Mouse (Mus musculus) cerebellum, adult 2 months (tissue): Measurements from ENCODE around the gene Mmp19.

Experiments used
- CTCF ChIP-seq: fragments of 200-500 bp; IDR thresholded peaks from 2 replicates; pipeline ENCODE4 v1.5.1; 2011; ENCODE audit warnings: low read depth, mild to moderate bottlenecking, control low read depth, low read length, moderate library complexity, borderline replicate concordance; ENCODE audit not compliant: insufficient read depth
- POLR2A ChIP-seq: fragments of 200-500 bp; IDR thresholded peaks from 2 replicates; pipeline ENCODE4 v1.6.1; 2011; ENCODE audit warnings: low read length, control low read depth, borderline replicate concordance; ENCODE audit not compliant: insufficient read depth

DNA sequence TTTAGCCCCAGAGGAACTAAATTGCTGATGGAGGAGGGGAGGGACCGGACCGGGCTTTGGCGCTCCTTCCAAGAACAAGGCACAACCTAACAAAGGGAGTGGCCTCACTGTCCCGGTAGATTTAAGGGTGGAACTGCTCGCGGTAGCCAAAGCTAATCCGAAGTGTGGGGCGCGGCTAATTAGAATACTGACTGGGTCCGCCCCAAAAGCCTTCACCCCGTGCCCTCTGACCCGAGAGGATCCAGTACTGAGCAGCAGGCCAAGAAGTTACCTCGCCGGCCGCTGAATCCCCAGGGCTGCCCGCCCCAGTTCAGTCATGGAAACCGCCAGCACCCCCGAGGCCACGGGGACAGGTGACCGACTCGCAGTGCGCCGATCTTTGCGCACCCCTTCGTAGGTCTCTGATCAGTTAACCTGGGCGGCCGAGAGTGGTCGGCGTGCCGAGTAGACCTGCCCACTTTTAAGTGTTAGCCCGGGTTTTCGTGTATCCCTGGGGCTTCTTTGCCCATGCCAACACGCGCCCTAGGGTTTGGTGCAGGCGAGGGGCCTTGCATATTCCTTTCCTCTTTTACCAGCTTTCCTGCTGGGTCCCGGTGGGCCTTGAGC lies 43.0 kb upstream of the Mmp19 start, which contains the start of gene Pym1:
- TF ChIP-seq CTCF (no peak), POLR2A (no peak; the same call in 1 of the 2 replicates)
